Mouse (Mus musculus): ENCODE measurements around the gene Cbs. TPM values are rescaled to one million over a fixed set of nuclear protein-coding genes. Genes with fewer than 3 reads are reported as not detected.
A peak's percentile ranks its signal among the peaks of the same experiment; 100 is the strongest.

The Cbs gene
- polyA plus RNA-seq, 1 experiment from 2014 or later, result 1.2 TPM

DNA sequence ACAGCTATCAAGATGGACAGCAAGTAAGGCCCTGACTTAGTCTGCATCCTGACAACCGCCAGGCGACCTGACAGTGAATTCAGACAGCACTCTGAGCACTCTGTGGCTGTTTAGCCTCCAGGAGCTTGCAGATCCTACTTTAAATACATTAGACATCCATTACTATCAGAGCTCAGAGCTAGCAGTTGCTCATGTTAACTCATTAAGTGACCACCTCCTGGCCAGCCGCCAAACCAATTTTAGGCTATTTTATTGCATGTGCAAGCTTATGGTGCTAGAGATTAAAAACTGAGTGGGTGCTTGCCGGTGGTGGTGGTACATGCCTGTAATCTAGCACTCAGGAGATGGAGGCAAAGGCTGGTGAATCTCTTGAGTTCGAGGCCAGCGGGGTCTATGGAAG lies 53.3 kb downstream of the Cbs start:
- no peaks in the 10 kb centered on the region for H3K9me3 ChIP-seq (ENCODE audit: low read length)
- H3K9ac ChIP-seq (replicated peaks; ENCODE audit: low read depth), result no peak overlapping the region
- H3K27me3 ChIP-seq (replicated peaks; ENCODE audit: insufficient read depth, low read length), result no peaks in the 10 kb centered on the region
- no peak overlapping the region for H3K4me3 ChIP-seq (ENCODE audit: low read depth, low read length)
- H3K4me1 ChIP-seq (ENCODE audit: insufficient read depth, low read depth, low read length), result no peaks in the 10 kb centered on the region
- H3K36me3 ChIP-seq (ENCODE audit: insufficient read depth, low read length), result no peaks in the 10 kb centered on the region
- DNase-seq (ENCODE audit: low spot score) (no peak), ATAC-seq (no peak)
- no peak overlapping the region for H3K27ac ChIP-seq (ENCODE audit: low read length)
- no peak overlapping the region for H3K4me2 ChIP-seq (replicated peaks; ENCODE audit: low read depth, low read length)
- WGBS, result 82% methylated on average over 6 of the region's 6 CpGs
- TF ChIP-seq EP300 (IDR thresholded peaks at IDR 0.05), result no peak
- TF ChIP-seq CTCF (IDR thresholded peaks at IDR 0.05), result no peak

- Histone ChIP-seq H3K36me3 (ENCODE audit: insufficient read depth, low read length) (no peaks in the 10 kb centered on the region), H3K4me1 (ENCODE audit: insufficient read depth, low read depth, low read length) (no peaks in the 10 kb centered on the region), H3K9ac (replicated peaks; ENCODE audit: low read depth) (no peak overlapping the region), H3K27ac (ENCODE audit: low read length) (no peak overlapping the region), H3K4me3 (ENCODE audit: low read depth, low read length) (no peak overlapping the region), H3K4me2 (replicated peaks; ENCODE audit: low read depth, low read length) (no peak overlapping the region), H3K27me3 (replicated peaks; ENCODE audit: insufficient read depth, low read length) (no peaks in the 10 kb centered on the region), H3K9me3 (ENCODE audit: low read length) (no peaks in the 10 kb centered on the region)
- no peak for TF ChIP-seq EP300 (IDR thresholded peaks at IDR 0.05)
- TF ChIP-seq CTCF (IDR thresholded peaks at IDR 0.05), result no peak
- WGBS, result 67% methylated on average over 3 of the region's 3 CpGs
- DNase-seq (ENCODE audit: low spot score) (no peak), ATAC-seq (no peak)
Measured at GRCm38 (mm10) chr17:31583185-31583584, 53.9 kb downstream of the Cbs start.

GRCm38 (mm10) chr17:31580344-31580743 lies 56.7 kb downstream of the Cbs start:
- H3K4me3 ChIP-seq (ENCODE audit: low read depth, low read length), result no peak overlapping the region
- TF ChIP-seq CTCF (IDR thresholded peaks at IDR 0.05) (no peak), EP300 (IDR thresholded peaks at IDR 0.05) (no peak)
- no peak overlapping the region for H3K9ac ChIP-seq (replicated peaks; ENCODE audit: low read depth)
- WGBS, result 59% methylated on average over 3 of the region's 3 CpGs
- H3K9me3 ChIP-seq (ENCODE audit: low read length), result no peaks in the 10 kb centered on the region
- DNase-seq (ENCODE audit: low spot score) (no peak), ATAC-seq (no peak)
- H3K36me3 ChIP-seq (ENCODE audit: insufficient read depth, low read length), result no peaks in the 10 kb centered on the region
- H3K4me2 ChIP-seq (replicated peaks; ENCODE audit: low read depth, low read length), result no peak overlapping the region
- H3K27me3 ChIP-seq (replicated peaks; ENCODE audit: insufficient read depth, low read length), result no peaks in the 10 kb centered on the region
- no peak overlapping the region for H3K27ac ChIP-seq (ENCODE audit: low read length)
- no peaks in the 10 kb centered on the region for H3K4me1 ChIP-seq (ENCODE audit: insufficient read depth, low read depth, low read length)

GRCm38 (mm10) chr17:31576394-31577175 lies 60.5 kb downstream of the Cbs start:
- 70% methylated on average over 10 of the region's 10 CpGs for WGBS

GRCm38 (mm10) chr17:31574662-31575061 lies 62.4 kb downstream of the Cbs start:
- no peak for DNase-seq (ENCODE audit: low spot score)
- H3K9ac ChIP-seq (replicated peaks; ENCODE audit: low read depth), result no peak overlapping the region

More at GRCm38 (mm10) chr17:31576394-31577175, 60.5 kb downstream of the Cbs start:
- Histone ChIP-seq H3K27ac (ENCODE audit: low read length) (no peak overlapping the region), H3K9ac (replicated peaks; ENCODE audit: low read depth) (no peak overlapping the region), H3K27me3 (replicated peaks; ENCODE audit: insufficient read depth, low read length) (no peaks in the 10 kb centered on the region), H3K4me1 (ENCODE audit: insufficient read depth, low read depth, low read length) (0 out of 2 replicates have a peak, but pooled peaks cover 3% of the 10 kb centered on the region), H3K4me3 (ENCODE audit: low read depth, low read length) (no peak overlapping the region), H3K9me3 (ENCODE audit: low read length) (no peaks in the 10 kb centered on the region), H3K36me3 (ENCODE audit: insufficient read depth, low read length) (no peaks in the 10 kb centered on the region), H3K4me2 (replicated peaks; ENCODE audit: low read depth, low read length) (no peak overlapping the region)
- TF ChIP-seq CTCF (IDR thresholded peaks at IDR 0.05), result no peak
- no peak for TF ChIP-seq EP300 (IDR thresholded peaks at IDR 0.05)
- ATAC-seq, result no peak
- DNase-seq (ENCODE audit: low spot score), result no peak

GRCm38 (mm10) chr17:31571689-31572088 lies 65.3 kb downstream of the Cbs start:
- H3K4me1 ChIP-seq (ENCODE audit: insufficient read depth, low read depth, low read length), result peaks cover 7% of the 10 kb centered on the region; the same call in 1 of the 2 replicates
- H3K9me3 ChIP-seq (ENCODE audit: low read length), result no peaks in the 10 kb centered on the region
- no peaks in the 10 kb centered on the region for H3K36me3 ChIP-seq (ENCODE audit: insufficient read depth, low read length)
- TF ChIP-seq CTCF (IDR thresholded peaks at IDR 0.05) (peak; percentile 8; the same call in 1 of the 2 replicates), EP300 (IDR thresholded peaks at IDR 0.05) (no peak)
- 81% methylated on average over 5 of the region's 5 CpGs for WGBS
- DNase-seq (ENCODE audit: low spot score) (no peak), ATAC-seq (no peak)
- no peak overlapping the region for H3K27ac ChIP-seq (ENCODE audit: low read length)
- H3K9ac ChIP-seq (replicated peaks; ENCODE audit: low read depth), result no peak overlapping the region
- no peaks in the 10 kb centered on the region for H3K27me3 ChIP-seq (replicated peaks; ENCODE audit: insufficient read depth, low read length)
- no peak overlapping the region for H3K4me2 ChIP-seq (replicated peaks; ENCODE audit: low read depth, low read length)
- no peak overlapping the region for H3K4me3 ChIP-seq (ENCODE audit: low read depth, low read length)

More at GRCm38 (mm10) chr17:31574662-31575061, 62.4 kb downstream of the Cbs start:
- Histone ChIP-seq H3K4me1 (ENCODE audit: insufficient read depth, low read depth, low read length) (0 out of 2 replicates have a peak, but pooled peaks cover 3% of the 10 kb centered on the region), H3K4me2 (replicated peaks; ENCODE audit: low read depth, low read length) (no peak overlapping the region), H3K27me3 (replicated peaks; ENCODE audit: insufficient read depth, low read length) (no peaks in the 10 kb centered on the region), H3K27ac (ENCODE audit: low read length) (no peak overlapping the region), H3K4me3 (ENCODE audit: low read depth, low read length) (no peak overlapping the region), H3K9me3 (ENCODE audit: low read length) (no peaks in the 10 kb centered on the region), H3K36me3 (ENCODE audit: insufficient read depth, low read length) (no peaks in the 10 kb centered on the region)
- 74% methylated on average over 7 of the region's 7 CpGs for WGBS
- no peak for ATAC-seq
- no peak for TF ChIP-seq CTCF (IDR thresholded peaks at IDR 0.05)
- TF ChIP-seq EP300 (IDR thresholded peaks at IDR 0.05), result no peak
